Comparison of ENCODE assay signal across 34 mouse cellular contexts in genomic region chr10:21167842-21168241, GRCm38 (mm10).
"Had no signal": no experiment of that assay in that cellular context is flagged by ENCODE, and none has a peak within 500 bp of the region (broad histone marks: within the 10 kb centered on the region; RNA-seq: fewer than 3 reads in every experiment).

No protein-coding gene starts in this region.

- H3K4me1 ChIP-seq: heart, embryonic 10.5 days; hindbrain, embryonic 10.5 days; hindbrain, embryonic 12.5 days; hindbrain, embryonic 13.5 days; hindbrain, embryonic 15.5 days; intestine, embryonic 15.5 days; kidney, embryonic 15.5 days had no signal

- ATAC-seq: hindbrain, embryonic 16.5 days; hindbrain, postnatal 0 days; inflammation-experienced regulatory T-cells, adult 6 months; intestine, embryonic 15.5 days; intestine, embryonic 16.5 days; intestine, postnatal 0 days had no signal

- H3K36me3 ChIP-seq: heart, embryonic 10.5 days; heart, embryonic 13.5 days; heart, embryonic 15.5 days; hindbrain, embryonic 10.5 days; hindbrain, embryonic 12.5 days; hindbrain, embryonic 13.5 days; hindbrain, embryonic 15.5 days; intestine, embryonic 15.5 days; kidney, embryonic 15.5 days had no signal

- H3K9me3 ChIP-seq: heart, embryonic 10.5 days; heart, embryonic 13.5 days; heart, embryonic 15.5 days; hindbrain, embryonic 10.5 days; hindbrain, embryonic 12.5 days; hindbrain, embryonic 13.5 days; hindbrain, embryonic 15.5 days; intestine, embryonic 15.5 days; kidney, embryonic 15.5 days had no signal

- DNase-seq: heart, postnatal 10 days; heart, postnatal 14 days; heart, postnatal 36 days; heart, postnatal 4 days; kidney, adult 11 months; kidney, adult 18-20 months; kidney, adult 2 months; kidney, adult 8-10 months; kidney, adult 9 months; kidney, postnatal 10 days; kidney, postnatal 14 days; kidney, postnatal 25 days; kidney, postnatal 36 days; kidney, postnatal 4 days; layer of hippocampus, adult 9-11 months; layer of hippocampus, postnatal 36 days had no signal

- H3K27ac ChIP-seq: heart, embryonic 10.5 days; heart, embryonic 13.5 days; heart, embryonic 15.5 days; hindbrain, embryonic 10.5 days; hindbrain, embryonic 12.5 days; hindbrain, embryonic 13.5 days; hindbrain, embryonic 14.5 days; hindbrain, embryonic 15.5 days; hindbrain, postnatal 0 days; intestine, embryonic 15.5 days; kidney, embryonic 15.5 days; kidney, postnatal 0 days; layer of hippocampus, adult 2 months had no signal

- H3K4me3 ChIP-seq: heart, embryonic 10.5 days; heart, embryonic 13.5 days; heart, embryonic 15.5 days; hindbrain, embryonic 10.5 days; hindbrain, embryonic 12.5 days; hindbrain, embryonic 13.5 days; hindbrain, embryonic 15.5 days; intestine, embryonic 15.5 days; kidney, embryonic 15.5 days; layer of hippocampus, adult 2 months had no signal

- H3K27me3 ChIP-seq: hindbrain, embryonic 15.5 days; intestine, embryonic 15.5 days had no signal

- H3K9ac ChIP-seq: heart, embryonic 13.5 days; heart, embryonic 15.5 days; hindbrain, embryonic 12.5 days; hindbrain, embryonic 13.5 days; hindbrain, embryonic 14.5 days; hindbrain, embryonic 15.5 days; intestine, embryonic 15.5 days; kidney, embryonic 15.5 days had no signal

- H3K4me2 ChIP-seq: heart, embryonic 11.5 days; heart, embryonic 13.5 days; heart, embryonic 15.5 days; hindbrain, embryonic 12.5 days; hindbrain, embryonic 13.5 days; hindbrain, embryonic 14.5 days; hindbrain, embryonic 15.5 days; intestine, embryonic 15.5 days; kidney, embryonic 15.5 days had no signal
